ENCODE assay signal across 26 mouse cellular contexts in genomic region chr15:43588021-43588420, GRCm38 (mm10).
DNase-seq lines count a peak whose midpoint lies in the region; ATAC-seq lines count a peak whose summit lies in the region.
"Had no signal": no experiment of that assay in that cellular context is flagged by ENCODE, and none has a peak within 500 bp of the region (broad histone marks: within the 10 kb centered on the region; RNA-seq: fewer than 3 reads in every experiment).

No protein-coding gene starts in this region.

- H3K9me3 ChIP-seq in hindbrain, embryonic 14.5 days (ENCODE audit: control insufficient read depth, low read length) = no peaks in the 10 kb centered on the region
- H3K9me3 ChIP-seq: forebrain, embryonic 13.5 days; hindbrain, embryonic 10.5 days; limb, embryonic 10.5 days; neural tube, embryonic 15.5 days had no signal

- no peaks in the 10 kb centered on the region for H3K4me1 ChIP-seq in hindbrain, embryonic 14.5 days (replicated peaks; ENCODE audit: control insufficient read depth, insufficient read depth, low read length)
- H3K4me1 ChIP-seq: forebrain, embryonic 13.5 days; hindbrain, embryonic 10.5 days; limb, embryonic 10.5 days; neural tube, embryonic 15.5 days had no signal

- WGBS in hindbrain, embryonic 14.5 days = 80% methylated on average over 2 of the region's 2 CpGs

- no peak overlapping the region for H3K4me3 ChIP-seq in hindbrain, embryonic 14.5 days (replicated peaks; ENCODE audit: low read length)
- H3K4me3 ChIP-seq: forebrain, embryonic 13.5 days; hindbrain, embryonic 10.5 days; limb, embryonic 10.5 days; neural tube, embryonic 15.5 days had no signal

- H3K27ac ChIP-seq in hindbrain, embryonic 14.5 days = no peak overlapping the region
- H3K27ac ChIP-seq: forebrain, embryonic 13.5 days; hindbrain, embryonic 10.5 days; limb, embryonic 10.5 days; macrophage; neural tube, embryonic 15.5 days had no signal

- no peak overlapping the region for H3K4me2 ChIP-seq in hindbrain, embryonic 14.5 days (replicated peaks)
- H3K4me2 ChIP-seq: forebrain, embryonic 13.5 days; heart, embryonic 11.5 days; midbrain, embryonic 11.5 days; neural tube, embryonic 15.5 days had no signal

- no peak for ATAC-seq in hindbrain, embryonic 14.5 days (ENCODE audit: low FRiP score)
- ATAC-seq: forebrain, embryonic 13.5 days; liver, postnatal 0 days; lung, postnatal 0 days had no signal

- H3K27me3 ChIP-seq in hindbrain, embryonic 14.5 days (ENCODE audit: control insufficient read depth, insufficient read depth, low read length) = no peaks in the 10 kb centered on the region
- H3K27me3 ChIP-seq: forebrain, embryonic 13.5 days; neural tube, embryonic 15.5 days had no signal

- DNase-seq in right cerebral cortex, adult 2 months (ENCODE audit: low spot score in 2 of 2) = peak; percentile 76 to 82
- no peak for DNase-seq in right cerebral cortex, postnatal 14 days
- DNase-seq in layer of hippocampus, adult 8-10 months (ENCODE audit: low spot score in 2 of 2) = peak; percentile 66 to 81
- DNase-seq in left cerebral cortex, adult 9 months (ENCODE audit: low spot score in 2 of 2) = peak; percentile 73 to 86
- DNase-seq in telencephalon, adult 2 months (ENCODE audit: low read depth, low spot score) = peak; percentile 94
- no peak for DNase-seq in cerebellum, adult 9-10 months
- no peak for DNase-seq in cerebellum, adult 8-10 months
- DNase-seq in hindbrain, embryonic 14.5 days (ENCODE audit: low spot score) = no peak
- DNase-seq: adrenal gland, adult 2 months; cerebellum, adult 11-12 months; cerebellum, postnatal 25 days; gastrocnemius, postnatal 10 days; heart, adult 11 months; heart, postnatal 10 days; kidney, adult 11 months; kidney, postnatal 4 days; liver; liver, postnatal 0 days had no signal

- no peaks in the 10 kb centered on the region for H3K36me3 ChIP-seq in hindbrain, embryonic 14.5 days (replicated peaks; ENCODE audit: control insufficient read depth, insufficient read depth)
- H3K36me3 ChIP-seq: hindbrain, embryonic 10.5 days; limb, embryonic 10.5 days; neural tube, embryonic 15.5 days had no signal

- no peak overlapping the region for H3K9ac ChIP-seq in hindbrain, embryonic 14.5 days
- H3K9ac ChIP-seq: forebrain, embryonic 13.5 days; liver, postnatal 0 days; neural tube, embryonic 15.5 days had no signal

Comparison
In these comparisons a context has a peak if more than half of its experiments do, and no peak if none do; other contexts are left out.
1. DNase-seq: peak in right cerebral cortex, adult 2 months (2 of 2), layer of hippocampus, adult 8-10 months (2 of 2), left cerebral cortex, adult 9 months (2 of 2) and telencephalon, adult 2 months (single experiment); none in right cerebral cortex, postnatal 14 days (single experiment), cerebellum, adult 9-10 months (single experiment), cerebellum, adult 8-10 months (single experiment) and hindbrain, embryonic 14.5 days (single experiment).